Mouse (Mus musculus): ENCODE measurements around the gene Ccdc97. TPM values are rescaled to one million over a fixed set of nuclear protein-coding genes. Genes with fewer than 3 reads are reported as not detected.

The Ccdc97 gene
- total RNA-seq, 2 experiments from 2014 or later, result 55.0 to 56.6 TPM

- no peak for DNase-seq
Measured at GRCm38 (mm10) chr7:25666381-25666780, 52.5 kb downstream of the Ccdc97 start.

Other genes with a start within 250 kb of the Ccdc97 start
- gene Ceacam1, start 241.5 kb downstream of the Ccdc97 start, total RNA-seq (2021), result 10 to 100 TPM; 10.3 to 11.7 TPM
- gene Ceacam2, start 179.2 kb downstream of the Ccdc97 start, total RNA-seq (2021), result 1 to 10 TPM; 2.2 to 2.3 TPM
- gene Erich4, start 103.2 kb downstream of the Ccdc97 start, total RNA-seq (2021), result under 1 TPM in 1 of 2 experiments, not detected in 1; 0.50 TPM
- 10 to 100 TPM; 56.2 to 58.8 TPM for gene Dmac2, start 99.7 kb downstream of the Ccdc97 start, total RNA-seq (2021)
- 1 to 10 TPM; 3.4 to 4.4 TPM for gene B3gnt8, start 92.4 kb downstream of the Ccdc97 start, total RNA-seq (2021)
- 100 to 1,000 TPM; 285 to 287 TPM for gene Bckdha, start 60.1 kb downstream of the Ccdc97 start, total RNA-seq (2021)
- 10 to 100 TPM; 17.2 to 17.5 TPM for gene Exosc5, start 59.9 kb downstream of the Ccdc97 start, total RNA-seq (2021)
- under 1 TPM in 1 of 2 experiments, not detected in 1; 0.22 TPM for gene Tmem91, start 43.9 kb downstream of the Ccdc97 start, total RNA-seq (2021)
- gene B9d2, start 38.3 kb downstream of the Ccdc97 start, total RNA-seq (2021), result 10 to 100 TPM; 10.2 TPM
- 10 to 100 TPM; 21.8 to 23.6 TPM for gene Tgfb1, start 32.1 kb downstream of the Ccdc97 start, total RNA-seq (2021)
- 10 to 100 TPM; 70.7 to 71.3 TPM for gene Hnrnpul1, start 35.7 kb upstream of the Ccdc97 start, total RNA-seq (2021)
- gene Axl, start 69.6 kb upstream of the Ccdc97 start, total RNA-seq (2021), result 10 to 100 TPM; 52.0 to 57.2 TPM
- 1 to 10 TPM; 3.4 to 8.6 TPM for gene Cyp2s1, start 97.8 kb upstream of the Ccdc97 start, total RNA-seq (2021)
- 1 to 10 TPM; 1.9 to 7.9 TPM for gene Cyp2b10, start 178.5 kb upstream of the Ccdc97 start, total RNA-seq (2021)

Measured in heart, adult 18-20 months (tissue).